Mouse (Mus musculus): ENCODE measurements around the gene Hcfc1. TPM values are rescaled to one million over a fixed set of nuclear protein-coding genes. Genes with fewer than 3 reads are reported as not detected.

The Hcfc1 gene
- polyA plus RNA-seq, 1 experiment from 2014 or later: 19.0 TPM

- Histone ChIP-seq H3K9ac (replicated peaks; ENCODE audit: low read depth) (no peak overlapping the region), H3K4me3 (ENCODE audit: low read depth, low read length) (no peak overlapping the region), H3K36me3 (ENCODE audit: insufficient read depth, low read length) (no peaks in the 10 kb centered on the region), H3K4me1 (ENCODE audit: insufficient read depth, low read depth, low read length) (no peaks in the 10 kb centered on the region; the same call in 1 of the 2 replicates), H3K9me3 (ENCODE audit: low read length) (no peaks in the 10 kb centered on the region), H3K27me3 (replicated peaks; ENCODE audit: insufficient read depth, low read length) (no peaks in the 10 kb centered on the region), H3K4me2 (replicated peaks; ENCODE audit: low read depth, low read length) (no peak overlapping the region), H3K27ac (ENCODE audit: low read length) (no peak overlapping the region)
- 81% methylated on average over 1 of the region's 1 CpGs for WGBS
- DNase-seq (ENCODE audit: low spot score) (no peak), ATAC-seq (no peak)
- TF ChIP-seq EP300 (IDR thresholded peaks at IDR 0.05) (no peak), CTCF (IDR thresholded peaks at IDR 0.05) (no peak)
These were observed 3.0 kb upstream of the Hcfc1 start for GRCm38 (mm10) chrX:73969167-73969566.

- peak; percentile 95 for DNase-seq (ENCODE audit: low spot score)
- WGBS: 12% methylated on average over 54 of the region's 60 CpGs
- peak overlapping the region; percentile 48 for H3K4me2 ChIP-seq (replicated peaks; ENCODE audit: low read depth, low read length)
- TF ChIP-seq EP300 (IDR thresholded peaks at IDR 0.05) (peak; percentile 16; the same call in 1 of the 2 replicates), CTCF (IDR thresholded peaks at IDR 0.05) (no peak)
- H3K27me3 ChIP-seq (replicated peaks; ENCODE audit: insufficient read depth, low read length): no peaks in the 10 kb centered on the region
- peak; percentile 86 for ATAC-seq
- peak overlapping the region; percentile 55 for H3K9ac ChIP-seq (replicated peaks; ENCODE audit: low read depth)
- no peaks in the 10 kb centered on the region; the same call in 1 of the 2 replicates for H3K4me1 ChIP-seq (ENCODE audit: insufficient read depth, low read depth, low read length)
- H3K27ac ChIP-seq (ENCODE audit: low read length): peak overlapping the region; percentile 97
- H3K4me3 ChIP-seq (ENCODE audit: low read depth, low read length): peak overlapping the region; percentile 60
- H3K9me3 ChIP-seq (ENCODE audit: low read length): no peaks in the 10 kb centered on the region
- no peaks in the 10 kb centered on the region for H3K36me3 ChIP-seq (ENCODE audit: insufficient read depth, low read length)
These were observed 1.3 kb upstream of the Hcfc1 start for GRCm38 (mm10) chrX:73967177-73968075.

- peak; percentile 49 for DNase-seq (ENCODE audit: low spot score)
- TF ChIP-seq CTCF (IDR thresholded peaks at IDR 0.05): no peak
- no peak for TF ChIP-seq EP300 (IDR thresholded peaks at IDR 0.05)
These were observed 850 bp downstream of the Hcfc1 start for GRCm38 (mm10) chrX:73965307-73965706.

GRCm38 (mm10) chrX:73964363-73964762 lies 1.8 kb downstream of the Hcfc1 start:
- Histone ChIP-seq H3K9me3 (ENCODE audit: low read length) (no peaks in the 10 kb centered on the region), H3K4me3 (ENCODE audit: low read depth, low read length) (no peak overlapping the region), H3K36me3 (ENCODE audit: insufficient read depth, low read length) (no peaks in the 10 kb centered on the region), H3K27ac (ENCODE audit: low read length) (no peak overlapping the region), H3K4me1 (ENCODE audit: insufficient read depth, low read depth, low read length) (no peaks in the 10 kb centered on the region; the same call in 1 of the 2 replicates), H3K9ac (replicated peaks; ENCODE audit: low read depth) (no peak overlapping the region), H3K4me2 (replicated peaks; ENCODE audit: low read depth, low read length) (peak overlapping the region; percentile 57), H3K27me3 (replicated peaks; ENCODE audit: insufficient read depth, low read length) (no peaks in the 10 kb centered on the region)
- no peak for ATAC-seq
- TF ChIP-seq CTCF (IDR thresholded peaks at IDR 0.05): no peak
- no peak for TF ChIP-seq EP300 (IDR thresholded peaks at IDR 0.05)
- DNase-seq (ENCODE audit: low spot score): peak; percentile 68
- WGBS: 21% methylated on average over 2 of the region's 3 CpGs

More at GRCm38 (mm10) chrX:73965307-73965706, 850 bp downstream of the Hcfc1 start:
- H3K4me1 ChIP-seq (ENCODE audit: insufficient read depth, low read depth, low read length): no peaks in the 10 kb centered on the region; the same call in 1 of the 2 replicates
- peak overlapping the region; percentile 54; the same call in 1 of the 2 replicates for H3K9ac ChIP-seq (replicated peaks; ENCODE audit: low read depth)
- no peak for ATAC-seq
- H3K36me3 ChIP-seq (ENCODE audit: insufficient read depth, low read length): no peaks in the 10 kb centered on the region
- no peaks in the 10 kb centered on the region for H3K9me3 ChIP-seq (ENCODE audit: low read length)
- H3K27ac ChIP-seq (ENCODE audit: low read length): peak overlapping the region; percentile 97; the same call in 1 of the 2 replicates
- H3K27me3 ChIP-seq (replicated peaks; ENCODE audit: insufficient read depth, low read length): no peaks in the 10 kb centered on the region
- H3K4me3 ChIP-seq (ENCODE audit: low read depth, low read length): peak overlapping the region; percentile 60
- 11% methylated on average over 20 of the region's 20 CpGs for WGBS
- peak overlapping the region; percentile 57 for H3K4me2 ChIP-seq (replicated peaks; ENCODE audit: low read depth, low read length)

GRCm38 (mm10) chrX:73954988-73955387 lies 11.2 kb downstream of the Hcfc1 start:
- no peaks in the 10 kb centered on the region for H3K4me1 ChIP-seq (ENCODE audit: insufficient read depth, low read depth, low read length)
- ATAC-seq (no peak), DNase-seq (ENCODE audit: low spot score) (no peak)
- H3K27ac ChIP-seq (ENCODE audit: low read length): no peak overlapping the region
- no peak overlapping the region for H3K9ac ChIP-seq (replicated peaks; ENCODE audit: low read depth)
- H3K36me3 ChIP-seq (ENCODE audit: insufficient read depth, low read length): peaks cover 3% of the 10 kb centered on the region; the same call in 1 of the 2 replicates
- no peak overlapping the region for H3K4me3 ChIP-seq (ENCODE audit: low read depth, low read length)
- H3K9me3 ChIP-seq (ENCODE audit: low read length): no peaks in the 10 kb centered on the region
- 87% methylated on average over 6 of the region's 6 CpGs for WGBS
- H3K4me2 ChIP-seq (replicated peaks; ENCODE audit: low read depth, low read length): no peak overlapping the region
- H3K27me3 ChIP-seq (replicated peaks; ENCODE audit: insufficient read depth, low read length): no peaks in the 10 kb centered on the region
- TF ChIP-seq CTCF (IDR thresholded peaks at IDR 0.05): no peak
- no peak for TF ChIP-seq EP300 (IDR thresholded peaks at IDR 0.05)

- WGBS: 79% methylated on average over 5 of the region's 5 CpGs
- H3K36me3 ChIP-seq (ENCODE audit: insufficient read depth, low read length): peaks cover 6% of the 10 kb centered on the region; the same call in 1 of the 2 replicates
These were observed 13.6 kb downstream of the Hcfc1 start for GRCm38 (mm10) chrX:73952603-73953002.

More at GRCm38 (mm10) chrX:73952603-73953002, 13.6 kb downstream of the Hcfc1 start:
- ATAC-seq (no peak), DNase-seq (ENCODE audit: low spot score) (no peak)
- no peak overlapping the region for H3K9ac ChIP-seq (replicated peaks; ENCODE audit: low read depth)
- H3K27ac ChIP-seq (ENCODE audit: low read length): no peak overlapping the region
- H3K4me1 ChIP-seq (ENCODE audit: insufficient read depth, low read depth, low read length): no peaks in the 10 kb centered on the region
- no peak for TF ChIP-seq CTCF (IDR thresholded peaks at IDR 0.05)
- TF ChIP-seq EP300 (IDR thresholded peaks at IDR 0.05): no peak
- H3K9me3 ChIP-seq (ENCODE audit: low read length): no peaks in the 10 kb centered on the region
- no peak overlapping the region for H3K4me3 ChIP-seq (ENCODE audit: low read depth, low read length)
- H3K27me3 ChIP-seq (replicated peaks; ENCODE audit: insufficient read depth, low read length): no peaks in the 10 kb centered on the region
- no peak overlapping the region for H3K4me2 ChIP-seq (replicated peaks; ENCODE audit: low read depth, low read length)

Data from lung, postnatal 0 days (tissue).